Mouse (Mus musculus): ENCODE measurements around the gene Gm4177. TPM values are rescaled to one million over a fixed set of nuclear protein-coding genes. Genes with fewer than 3 reads are reported as not detected.

Gene Gm4177
- polyA plus RNA-seq (2015; fragmentation: Nextera tagmentation; extraction: Ambion mirVana), result not detected in 2 replicates

GRCm38 (mm10) chr7:21796628-21797027, at the start of gene Gm4177:
Gene Gm4177, minus strand, starts transcription at chr7:21796728.

GRCm38 (mm10) chr7:21844167-21844566, 47.6 kb upstream of the Gm4177 start, which contains the start of gene Gm5725:
Gene Gm5725, minus strand, starts transcription at chr7:21844267.

GRCm38 (mm10) chr7:21832051-21832450, 35.5 kb upstream of the Gm4177 start, which contains the start of gene Vmn1r135:
Gene Vmn1r135, plus strand, starts transcription at chr7:21832351.

GRCm38 (mm10) chr7:21761375-21761774, 35.2 kb downstream of the Gm4177 start, which contains the start of gene Gm4175:
Gene Gm4175, minus strand, starts transcription at chr7:21761475.

Other genes with a start within 250 kb of the Gm4177 start
- not detected in 2 replicates for gene Vmn1r132, start 182.6 kb downstream of the Gm4177 start, polyA plus RNA-seq (2015; fragmentation: Nextera tagmentation; extraction: Ambion mirVana)
- not detected in 2 replicates for gene Gm4175, start 35.3 kb downstream of the Gm4177 start, polyA plus RNA-seq (2015; fragmentation: Nextera tagmentation; extraction: Ambion mirVana)
- gene Vmn1r135, start 35.6 kb upstream of the Gm4177 start, polyA plus RNA-seq (2015; fragmentation: Nextera tagmentation; extraction: Ambion mirVana), result not detected in 2 replicates
- not detected in 2 replicates for gene Gm5725, start 47.5 kb upstream of the Gm4177 start, polyA plus RNA-seq (2015; fragmentation: Nextera tagmentation; extraction: Ambion mirVana)
- not detected in 2 replicates for gene Gm5891, start 124.6 kb upstream of the Gm4177 start, polyA plus RNA-seq (2015; fragmentation: Nextera tagmentation; extraction: Ambion mirVana)
- not detected in 2 replicates for gene Vmn1r137, start 197.9 kb upstream of the Gm4177 start, polyA plus RNA-seq (2015; fragmentation: Nextera tagmentation; extraction: Ambion mirVana)
- gene Vmn1r138, start 232.2 kb upstream of the Gm4177 start, polyA plus RNA-seq (2015; fragmentation: Nextera tagmentation; extraction: Ambion mirVana), result not detected in 2 replicates